Mouse (Mus musculus) forebrain, postnatal 0 days (tissue): ENCODE results near the gene Olfr1298. TPM values are rescaled to one million over a fixed set of nuclear protein-coding genes. Genes with fewer than 3 reads are reported as not detected.

ENCODE experiments used
- ATAC-seq: fragments of 200-750 bp; cut with Nextera tagmentation; 2 replicates; pipeline ENCODE4 v1.8.0; 2017; ENCODE audit warnings: mild to moderate bottlenecking, moderate library complexity
- DNase-seq: peaks from one replicate; pipeline ENCODE4 v3.0.0-alpha.2; 2015
- H3K27ac ChIP-seq: fragments of 300-500 bp; sonication (generic); 2 replicates; pipeline ENCODE4 v1.5.1; 2014; ENCODE audit warnings: low read depth, mild to moderate bottlenecking, antibody characterized with exemption, low read length, moderate library complexity, mixed read lengths
- H3K27me3 ChIP-seq: fragments of 300-500 bp; sonication (generic); 2 replicates; pipeline ENCODE4 v1.6.1; 2014; ENCODE audit warnings: mild to moderate bottlenecking, low read length, mixed read lengths; ENCODE audit not compliant: insufficient read depth
- H3K36me3 ChIP-seq: fragments of 300-500 bp; sonication (generic); 2 replicates; pipeline ENCODE4 v1.6.1; 2014; ENCODE audit warnings: mild to moderate bottlenecking, moderate library complexity; ENCODE audit not compliant: insufficient read depth
- H3K4me1 ChIP-seq: fragments of 300-500 bp; sonication (generic); 2 replicates; pipeline ENCODE4 v1.6.1; 2014; ENCODE audit warnings: antibody characterized with exemption; ENCODE audit not compliant: insufficient read depth
- H3K4me2 ChIP-seq: fragments of 300-500 bp; sonication (generic); 2 replicates; pipeline ENCODE4 v1.6.1; 2014; ENCODE audit warnings: low read depth, mild to moderate bottlenecking, moderate library complexity
- H3K4me3 ChIP-seq: fragments of 300-500 bp; sonication (generic); 2 replicates; pipeline ENCODE4 v1.5.1; 2014; ENCODE audit warnings: low read depth, low read length, mixed read lengths
- H3K9ac ChIP-seq: fragments of 300-500 bp; sonication (generic); 2 replicates; pipeline ENCODE4 v1.6.1; 2014; ENCODE audit warnings: mild to moderate bottlenecking
- H3K9me3 ChIP-seq: fragments of 300-500 bp; sonication (generic); 2 replicates; pipeline ENCODE4 v1.6.1; 2016; ENCODE audit warnings: low read length
- CTCF ChIP-seq: sonication (generic); IDR thresholded peaks from 2 replicates; pipeline ENCODE4 v1.5.1; 2016; ENCODE audit warnings: antibody characterized with exemption, control low read depth, low read depth
- WGBS: fragments of 180-500 bp; shearing (Covaris S2); extraction: QIAGEN DNeasy Blood & Tissue Kit; methylation state at CpG from one replicate; pipeline ENCODE4 v1.1.7; 2014; 5-methylcytosine and 5-hydroxymethylcytosine counted together
- polyA plus RNA-seq: library from polyadenylated mRNA; unstranded; fragments of >200 nt; fragmentation: Nextera tagmentation; extraction: Ambion mirVana; gene quantifications from 2 replicates; pipeline ENCODE4 v1.2.1, GENCODE M21; 2015
- total RNA-seq: library from RNA; depleted of rRNA; stranded (reverse); fragments of >200 nt; gene quantifications from 2 replicates; pipeline ENCODE4 v1.2.3, GENCODE M21; 2014; rRNA removed

Gene Olfr1298
- total RNA-seq = not detected in 2 replicates
- polyA plus RNA-seq = not detected in 2 replicates

DNA sequence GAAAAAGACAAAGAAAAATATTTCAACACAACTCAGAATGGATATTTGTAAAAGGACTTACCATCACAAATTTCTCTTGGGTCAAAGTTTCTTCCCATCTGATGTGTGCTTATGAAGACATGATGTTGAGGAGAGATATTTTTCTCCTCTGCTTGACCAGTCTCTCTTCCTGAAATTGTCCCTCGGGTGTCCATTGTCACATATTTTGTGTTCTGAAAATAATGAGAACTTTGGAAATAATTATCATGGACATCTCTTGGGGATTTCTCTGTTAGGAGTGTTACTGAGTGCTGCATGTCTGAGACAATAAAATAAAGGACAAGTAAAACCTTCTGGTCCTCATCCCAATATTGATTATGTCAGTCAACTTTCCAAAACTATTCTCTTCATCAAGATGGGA, at the start of gene Olfr1298:
Gene Olfr1298 (minus strand): TSS at position 101 of the 400 bp plus-strand sequence.
- WGBS = 88% methylated on average over 1 of the region's 1 CpGs
- TF ChIP-seq CTCF = no peak
- H3K27ac ChIP-seq = no peak within 1 kb of the TSS
- H3K36me3 ChIP-seq = no peaks in the 10 kb centered on the region
- no peak within 1 kb of the TSS for H3K4me2 ChIP-seq
- ATAC-seq (no peak), DNase-seq (no peak)
- H3K4me1 ChIP-seq = no peaks in the 10 kb centered on the region
- H3K27me3 ChIP-seq = no peaks in the 10 kb centered on the region
- no peak within 1 kb of the TSS for H3K9ac ChIP-seq
- no peak within 1 kb of the TSS for H3K4me3 ChIP-seq
- no peaks in the 10 kb centered on the region for H3K9me3 ChIP-seq

GRCm38 (mm10) chr2:111661119-111661518, 12.1 kb upstream of the Olfr1298 start, which contains the start of gene Olfr1299:
TSS of gene Olfr1299 (plus strand) at chr2:111661419.
- WGBS = 80% methylated on average over 4 of the region's 4 CpGs
- TF ChIP-seq CTCF = no peak
- H3K27ac ChIP-seq = no peak within 1 kb of the TSS
- H3K27me3 ChIP-seq = no peaks in the 10 kb centered on the region
- H3K4me1 ChIP-seq = no peaks in the 10 kb centered on the region
- no peak within 1 kb of the TSS for H3K4me2 ChIP-seq
- ATAC-seq = no peak
- no peak within 1 kb of the TSS for H3K9ac ChIP-seq
- H3K9me3 ChIP-seq = no peaks in the 10 kb centered on the region
- H3K4me3 ChIP-seq = no peak within 1 kb of the TSS
- DNase-seq = no peak
- H3K36me3 ChIP-seq = no peaks in the 10 kb centered on the region

DNA sequence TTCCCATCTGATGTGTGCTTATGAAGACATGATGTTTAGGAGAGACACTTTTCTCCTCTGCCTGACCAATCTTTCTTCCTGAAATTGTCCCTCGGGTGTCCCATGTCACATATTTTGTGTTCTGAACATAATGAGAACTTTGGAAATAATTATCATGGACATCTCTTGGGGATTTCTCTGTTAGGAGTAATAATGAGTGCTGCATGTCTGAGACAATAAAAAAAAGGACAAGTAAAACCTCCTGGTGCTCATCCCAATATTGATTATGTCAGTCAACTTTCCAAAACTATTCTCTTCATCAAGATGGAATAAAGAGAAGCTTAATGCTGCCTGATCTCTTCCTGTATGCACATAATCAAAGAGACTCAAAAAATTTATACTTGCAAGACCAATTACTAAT, 22.6 kb downstream of the Olfr1298 start, which contains the start of gene Olfr1297:
Gene Olfr1297 (minus strand): TSS at position 101 of the 400 bp plus-strand sequence.
- H3K36me3 ChIP-seq = no peaks in the 10 kb centered on the region
- H3K4me2 ChIP-seq = no peak within 1 kb of the TSS
- 74% methylated on average over 1 of the region's 1 CpGs for WGBS
- H3K27me3 ChIP-seq = no peaks in the 10 kb centered on the region
- H3K9me3 ChIP-seq = no peaks in the 10 kb centered on the region
- H3K4me3 ChIP-seq = no peak within 1 kb of the TSS
- TF ChIP-seq CTCF = no peak
- ATAC-seq (no peak), DNase-seq (no peak)
- H3K4me1 ChIP-seq = no peaks in the 10 kb centered on the region
- no peak within 1 kb of the TSS for H3K9ac ChIP-seq
- no peak within 1 kb of the TSS for H3K27ac ChIP-seq

Other genes with a start within 250 kb of the Olfr1298 start
- not detected in 2 replicates for gene Olfr1286, start 226.1 kb downstream of the Olfr1298 start, total RNA-seq
- gene Olfr1286, start 226.1 kb downstream of the Olfr1298 start, polyA plus RNA-seq = not detected in 2 replicates
- not detected in 2 replicates for gene Olfr1287, start 200.1 kb downstream of the Olfr1298 start, total RNA-seq
- gene Olfr1287, start 200.1 kb downstream of the Olfr1298 start, polyA plus RNA-seq = not detected in 2 replicates
- not detected in 2 replicates for gene Olfr1288, start 175.1 kb downstream of the Olfr1298 start, total RNA-seq
- gene Olfr1288, start 175.1 kb downstream of the Olfr1298 start, polyA plus RNA-seq = not detected in 2 replicates
- gene Olfr1289, start 168.4 kb downstream of the Olfr1298 start, total RNA-seq = not detected in 2 replicates
- not detected in 2 replicates for gene Olfr1289, start 168.4 kb downstream of the Olfr1298 start, polyA plus RNA-seq
- gene Olfr1290, start 155.4 kb downstream of the Olfr1298 start, total RNA-seq = not detected in 2 replicates
- not detected in 2 replicates for gene Olfr1290, start 155.4 kb downstream of the Olfr1298 start, polyA plus RNA-seq
- not detected in 2 replicates for gene Olfr1291-ps1, start 152.0 kb downstream of the Olfr1298 start, total RNA-seq
- not detected in 2 replicates for gene Olfr1291-ps1, start 152.0 kb downstream of the Olfr1298 start, polyA plus RNA-seq
- not detected in 2 replicates for gene Olfr1293-ps, start 124.0 kb downstream of the Olfr1298 start, total RNA-seq
- gene Olfr1293-ps, start 124.0 kb downstream of the Olfr1298 start, polyA plus RNA-seq = not detected in 2 replicates
- not detected in 2 replicates for gene Olfr1294, start 108.9 kb downstream of the Olfr1298 start, total RNA-seq
- not detected in 2 replicates for gene Olfr1294, start 108.9 kb downstream of the Olfr1298 start, polyA plus RNA-seq
- not detected in 2 replicates for gene Olfr1295, start 79.5 kb downstream of the Olfr1298 start, total RNA-seq
- not detected in 2 replicates for gene Olfr1295, start 79.5 kb downstream of the Olfr1298 start, polyA plus RNA-seq
- not detected in 2 replicates for gene Olfr1297, start 22.7 kb downstream of the Olfr1298 start, total RNA-seq
- not detected in 2 replicates for gene Olfr1297, start 22.7 kb downstream of the Olfr1298 start, polyA plus RNA-seq
- gene Olfr1299, start 12.2 kb upstream of the Olfr1298 start, total RNA-seq = not detected in 2 replicates
- not detected in 2 replicates for gene Olfr1299, start 12.2 kb upstream of the Olfr1298 start, polyA plus RNA-seq
- not detected in 2 replicates for gene Olfr1301, start 101.8 kb upstream of the Olfr1298 start, total RNA-seq
- gene Olfr1301, start 101.8 kb upstream of the Olfr1298 start, polyA plus RNA-seq = not detected in 2 replicates
- gene Olfr1302, start 128.2 kb upstream of the Olfr1298 start, total RNA-seq = not detected in 2 replicates
- gene Olfr1302, start 128.2 kb upstream of the Olfr1298 start, polyA plus RNA-seq = not detected in 2 replicates
- gene Olfr1303, start 171.1 kb upstream of the Olfr1298 start, total RNA-seq = not detected in 2 replicates
- gene Olfr1303, start 171.1 kb upstream of the Olfr1298 start, polyA plus RNA-seq = not detected in 2 replicates
- gene Olfr1305, start 227.9 kb upstream of the Olfr1298 start, total RNA-seq = not detected in 2 replicates
- not detected in 2 replicates for gene Olfr1305, start 227.9 kb upstream of the Olfr1298 start, polyA plus RNA-seq